Mouse (Mus musculus) bone marrow, adult 2 months (tissue): ENCODE results near the gene Pakap. TPM values are rescaled to one million over a fixed set of nuclear protein-coding genes. Genes with fewer than 3 reads are reported as not detected.

Source experiments
- H3K27ac ChIP-seq: fragments of 200-500 bp; 2 replicates; pipeline ENCODE4 v1.5.1; 2012; ENCODE audit warnings: low read depth, mild to moderate bottlenecking, control low read depth, inconsistent platforms, low read length; ENCODE audit not compliant: control insufficient read depth, poor library complexity, insufficient read depth
- H3K4me1 ChIP-seq: fragments of 200-500 bp; 2 replicates; pipeline ENCODE4 v1.6.1; 2011; ENCODE audit warnings: low read length; ENCODE audit not compliant: control insufficient read depth, insufficient read depth
- H3K4me3 ChIP-seq: fragments of 200-500 bp; replicated peaks from 2 replicates; pipeline ENCODE3; 2011; ENCODE audit warnings: mild to moderate bottlenecking, low read depth, low read length, control low read depth; ENCODE audit not compliant: control insufficient read depth
- CTCF ChIP-seq: fragments of 200-500 bp; IDR thresholded peaks from 2 replicates; pipeline ENCODE4 v1.5.1; 2011; ENCODE audit warnings: low read length, control low read depth; ENCODE audit not compliant: control insufficient read depth, insufficient read depth
- POLR2A ChIP-seq: fragments of 200-500 bp; IDR thresholded peaks from 2 replicates; pipeline ENCODE4 v1.6.1; 2011; ENCODE audit warnings: low read depth, mild to moderate bottlenecking, control low read depth, low read length, borderline replicate concordance; ENCODE audit not compliant: control insufficient read depth
- WGBS: fragments of 180-500 bp; shearing (Covaris S2); methylation state at CpG from one replicate; pipeline ENCODE4 v1.1.7; 2018; 5-methylcytosine and 5-hydroxymethylcytosine counted together
- polyA plus RNA-seq: library from polyadenylated mRNA; stranded (reverse); fragments of >200 nt; gene quantifications from 2 replicates; pipeline ENCODE4 v1.2.4, GENCODE M21; 2011; ENCODE audit warnings: low replicate concordance; ENCODE audit not compliant: missing spikeins, insufficient read depth, insufficient read length

The Pakap gene
- polyA plus RNA-seq, 1 experiment, result 1.9 TPM

DNA sequence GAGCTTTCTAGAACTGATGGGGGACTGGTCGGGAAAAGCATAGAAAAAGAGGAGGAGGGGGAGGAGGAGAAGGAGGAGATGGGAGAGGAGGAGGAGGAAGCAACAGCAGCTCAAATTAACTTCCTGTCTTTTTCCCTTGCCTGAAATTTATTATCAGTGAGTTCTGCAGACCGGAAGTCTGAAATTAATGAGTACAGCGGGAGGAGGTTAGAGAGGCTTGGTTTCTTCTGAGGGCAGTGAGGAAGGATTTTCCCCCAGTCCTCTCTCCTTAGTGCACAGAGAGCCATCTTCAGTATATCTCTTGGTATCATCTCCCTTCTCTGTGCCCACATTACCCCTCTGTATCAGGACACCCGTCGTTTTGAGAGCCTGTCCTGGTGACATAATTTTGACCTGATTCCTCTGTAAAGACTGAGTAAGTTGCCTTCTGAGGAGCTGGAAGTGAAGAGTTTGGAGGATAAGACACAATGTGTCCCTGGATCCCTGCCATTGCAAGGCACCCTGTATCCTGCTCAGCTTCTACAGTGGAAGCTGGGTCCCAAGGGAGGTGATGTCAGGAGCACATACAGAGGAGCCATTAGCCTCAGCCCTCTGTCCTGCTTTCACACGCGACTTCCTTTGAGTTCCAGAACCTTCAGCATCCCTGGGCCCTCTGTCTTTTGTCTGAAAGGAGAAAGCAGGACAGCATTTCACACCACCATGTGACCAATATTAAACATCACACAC, 19.1 kb downstream of the Pakap start:
- WGBS, result 36% methylated on average over 7 of the region's 7 CpGs
- H3K27ac ChIP-seq, result no peak overlapping the region
- H3K4me3 ChIP-seq, result no peak overlapping the region
- TF ChIP-seq POLR2A (no peak), CTCF (no peak)
- no peaks in the 10 kb centered on the region for H3K4me1 ChIP-seq

DNA sequence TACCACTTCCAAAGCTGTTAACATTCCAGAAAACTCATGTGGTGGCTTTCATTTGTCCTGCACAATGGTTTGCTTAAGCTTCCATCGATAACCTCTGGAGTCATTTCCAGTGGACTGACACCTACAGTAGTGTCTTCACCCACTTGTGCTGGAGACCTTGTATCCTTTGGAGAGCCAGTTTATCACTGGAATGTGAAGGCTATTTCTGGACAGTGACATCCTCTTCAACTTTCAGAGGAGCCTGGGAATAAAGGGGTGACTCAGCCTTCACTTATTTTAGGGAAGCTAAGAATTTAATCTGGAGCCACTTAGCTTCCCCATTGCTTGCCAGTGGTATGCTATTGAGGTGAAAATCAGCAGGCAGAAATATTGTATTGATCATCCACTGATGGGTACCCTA, 20.4 kb downstream of the Pakap start:
- H3K27ac ChIP-seq, result no peak overlapping the region
- no peak for TF ChIP-seq POLR2A
- TF ChIP-seq CTCF, result no peak
- WGBS, result 87% methylated on average over 1 of the region's 1 CpGs
- no peak overlapping the region for H3K4me3 ChIP-seq
- no peaks in the 10 kb centered on the region for H3K4me1 ChIP-seq

DNA sequence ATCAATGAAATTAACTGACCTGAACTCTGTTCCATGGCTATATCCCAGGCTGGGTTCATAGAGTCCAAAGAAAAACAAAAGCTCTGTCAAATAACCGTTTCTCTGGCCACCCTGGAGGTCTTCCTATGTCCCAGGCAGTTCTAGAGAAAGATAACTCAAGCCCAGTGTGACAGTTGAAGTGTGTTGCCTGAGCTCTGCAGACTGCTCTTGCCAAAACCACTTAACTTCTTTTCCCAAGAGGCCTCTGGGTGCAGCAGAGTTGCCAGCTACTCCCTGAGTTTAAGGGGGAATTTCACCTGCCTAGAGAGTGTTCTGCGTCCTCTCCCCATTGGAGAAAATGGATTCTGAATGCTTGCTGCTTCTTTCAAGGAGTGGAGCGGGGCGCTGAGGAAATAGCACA, 24.8 kb downstream of the Pakap start:
- no peak for TF ChIP-seq CTCF
- TF ChIP-seq POLR2A, result no peak
- Histone ChIP-seq H3K4me3 (no peak overlapping the region), H3K27ac (no peak overlapping the region; the same call in 1 of the 2 replicates), H3K4me1 (no peaks in the 10 kb centered on the region)
- WGBS, result 82% methylated on average over 4 of the region's 4 CpGs

DNA sequence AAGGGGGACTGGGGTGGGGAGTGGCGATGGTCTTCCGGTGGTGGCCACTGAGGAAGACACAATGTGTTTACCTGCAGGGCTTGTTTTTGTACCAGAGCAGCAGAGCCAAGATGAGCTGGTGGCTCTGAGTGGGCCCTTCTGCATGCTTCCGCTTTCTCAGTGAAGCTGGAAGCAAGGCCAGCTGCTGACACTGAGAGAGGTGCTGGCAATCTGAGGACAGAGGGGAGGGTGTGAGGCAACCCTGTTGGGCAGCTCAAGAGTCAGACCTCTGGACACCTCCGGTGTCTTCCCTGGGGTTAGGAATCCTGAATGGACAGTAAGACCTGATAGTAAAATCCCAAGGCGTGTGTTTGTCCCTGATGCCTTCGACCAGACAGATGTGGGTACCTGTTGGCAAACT, 32.0 kb downstream of the Pakap start:
- WGBS, result 78% methylated on average over 6 of the region's 6 CpGs
- no peak overlapping the region for H3K27ac ChIP-seq
- no peak overlapping the region for H3K4me3 ChIP-seq
- TF ChIP-seq CTCF (no peak), POLR2A (no peak)
- no peaks in the 10 kb centered on the region for H3K4me1 ChIP-seq

DNA sequence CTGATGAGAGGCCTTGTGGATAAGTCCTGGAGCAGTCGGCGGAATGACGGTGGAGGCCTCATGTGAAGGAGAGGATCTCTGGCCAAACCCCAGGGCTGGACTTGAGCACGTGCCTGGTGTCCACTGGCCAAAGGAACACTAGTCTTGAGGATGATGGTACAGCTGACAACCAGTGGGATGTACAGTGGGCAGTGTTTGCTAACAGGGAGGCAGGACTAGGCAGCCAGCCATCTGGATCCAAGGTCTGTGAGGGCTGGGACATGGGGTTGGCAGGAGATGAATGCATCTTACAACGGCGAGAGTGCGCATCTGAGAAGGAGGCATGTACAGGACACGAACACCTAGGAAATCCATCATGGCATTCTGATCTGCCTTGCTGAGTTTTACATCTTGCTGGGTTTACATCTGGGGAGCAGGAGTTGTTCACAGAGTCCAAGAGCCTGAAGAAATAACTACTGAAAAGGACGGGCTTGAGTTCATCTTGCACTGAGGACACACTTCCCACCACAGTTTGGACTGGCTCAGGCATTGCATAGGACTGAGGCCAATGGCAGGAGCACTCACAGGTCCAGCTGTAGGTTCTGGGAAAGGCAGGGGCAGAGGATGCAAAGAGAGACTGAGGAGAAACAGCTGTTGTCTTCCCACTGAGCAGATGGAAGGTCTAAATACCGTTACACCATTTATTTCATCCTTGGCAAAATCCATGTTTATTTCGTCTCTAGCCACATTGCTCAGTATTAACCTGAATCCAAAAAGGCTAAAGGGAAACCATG, 32.9 kb downstream of the Pakap start:
- no peak for TF ChIP-seq CTCF
- no peak for TF ChIP-seq POLR2A
- 86% methylated on average over 11 of the region's 11 CpGs for WGBS

DNA sequence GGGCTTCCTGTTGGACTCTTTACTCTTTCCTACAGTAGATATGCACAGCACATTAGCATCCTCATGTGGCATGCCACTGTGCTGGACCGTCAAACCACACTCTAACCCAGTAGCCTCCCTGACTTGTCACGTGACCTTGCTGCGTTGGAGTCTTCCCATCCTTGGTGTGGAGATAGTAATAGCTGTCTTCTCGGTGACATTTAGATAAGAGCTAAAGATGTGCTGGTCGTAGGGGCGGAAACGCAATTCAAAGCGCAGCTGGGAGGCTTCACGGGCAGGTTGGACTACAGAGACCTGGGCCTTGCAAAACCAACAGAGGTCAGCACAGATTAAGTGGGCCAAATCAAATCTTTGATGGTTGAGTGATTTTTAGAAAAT, 33.5 kb downstream of the Pakap start:
- H3K4me3 ChIP-seq, result no peak overlapping the region
- H3K4me1 ChIP-seq, result no peaks in the 10 kb centered on the region
- TF ChIP-seq POLR2A, result no peak
- no peak for TF ChIP-seq CTCF
- H3K27ac ChIP-seq, result no peak overlapping the region
- 80% methylated on average over 9 of the region's 9 CpGs for WGBS

More for the DNA sequence above, 32.9 kb downstream of the Pakap start:
- H3K4me1 ChIP-seq, result no peaks in the 10 kb centered on the region
- no peak overlapping the region for H3K27ac ChIP-seq
- no peak overlapping the region for H3K4me3 ChIP-seq

DNA sequence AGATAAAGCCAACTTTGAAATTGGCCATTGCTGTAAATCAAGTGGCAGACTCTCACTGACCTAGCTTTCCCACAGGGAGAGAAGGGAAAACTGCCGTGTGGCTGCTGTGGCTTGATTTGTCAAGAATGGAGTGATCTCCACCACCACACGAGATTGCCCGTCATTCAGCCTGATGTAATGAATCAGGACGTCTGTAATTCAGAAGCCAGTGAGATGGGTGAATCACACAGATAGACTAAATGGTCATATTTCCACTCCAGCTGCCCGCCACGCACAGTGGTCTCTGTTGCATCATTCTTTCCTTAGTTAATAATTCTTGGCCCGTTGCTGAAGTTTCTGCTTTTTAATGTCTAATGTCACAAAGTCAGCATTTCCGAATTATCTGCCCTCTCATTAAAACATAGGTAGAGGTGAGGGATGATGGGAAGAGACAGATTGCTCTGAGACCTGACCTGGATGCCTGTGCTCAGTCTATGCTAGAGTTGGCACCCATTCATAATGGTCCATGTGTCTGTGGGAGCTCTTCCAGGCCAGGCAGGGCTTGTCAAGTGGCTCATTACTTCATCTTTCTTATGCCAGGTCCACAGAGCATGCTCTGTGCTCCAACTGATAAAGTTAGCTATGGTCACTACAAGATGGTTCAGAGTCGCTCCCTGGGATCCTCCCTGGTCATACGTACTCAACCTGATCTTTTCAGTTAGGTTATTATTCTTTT, 34.1 kb downstream of the Pakap start:
- no peak for TF ChIP-seq POLR2A
- TF ChIP-seq CTCF, result no peak
- 76% methylated on average over 10 of the region's 10 CpGs for WGBS
- Histone ChIP-seq H3K4me3 (no peak overlapping the region), H3K4me1 (no peaks in the 10 kb centered on the region), H3K27ac (no peak overlapping the region)

DNA sequence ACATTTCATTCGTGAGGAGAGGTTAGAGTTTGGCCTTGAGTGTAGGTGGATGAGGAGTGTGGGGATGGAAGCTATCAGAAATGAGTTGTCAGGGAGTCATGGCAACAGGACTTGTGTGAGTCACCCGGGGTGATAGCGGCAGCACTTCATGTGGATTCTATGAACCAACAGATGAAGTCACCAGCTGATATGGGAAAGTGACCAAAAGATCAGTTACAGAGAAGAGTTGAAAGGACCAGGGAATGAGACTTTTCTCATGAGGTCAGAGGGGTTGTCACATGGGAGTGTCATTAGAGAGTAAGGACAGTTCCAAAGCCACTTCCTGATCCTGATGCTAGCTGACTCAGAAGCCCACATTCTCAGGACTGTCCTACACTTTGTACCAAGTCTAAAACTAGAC, 38.3 kb downstream of the Pakap start:
- Histone ChIP-seq H3K4me1 (no peaks in the 10 kb centered on the region), H3K4me3 (no peak overlapping the region), H3K27ac (no peak overlapping the region)
- WGBS, result 68% methylated on average over 3 of the region's 3 CpGs
- TF ChIP-seq CTCF (no peak), POLR2A (no peak)

DNA sequence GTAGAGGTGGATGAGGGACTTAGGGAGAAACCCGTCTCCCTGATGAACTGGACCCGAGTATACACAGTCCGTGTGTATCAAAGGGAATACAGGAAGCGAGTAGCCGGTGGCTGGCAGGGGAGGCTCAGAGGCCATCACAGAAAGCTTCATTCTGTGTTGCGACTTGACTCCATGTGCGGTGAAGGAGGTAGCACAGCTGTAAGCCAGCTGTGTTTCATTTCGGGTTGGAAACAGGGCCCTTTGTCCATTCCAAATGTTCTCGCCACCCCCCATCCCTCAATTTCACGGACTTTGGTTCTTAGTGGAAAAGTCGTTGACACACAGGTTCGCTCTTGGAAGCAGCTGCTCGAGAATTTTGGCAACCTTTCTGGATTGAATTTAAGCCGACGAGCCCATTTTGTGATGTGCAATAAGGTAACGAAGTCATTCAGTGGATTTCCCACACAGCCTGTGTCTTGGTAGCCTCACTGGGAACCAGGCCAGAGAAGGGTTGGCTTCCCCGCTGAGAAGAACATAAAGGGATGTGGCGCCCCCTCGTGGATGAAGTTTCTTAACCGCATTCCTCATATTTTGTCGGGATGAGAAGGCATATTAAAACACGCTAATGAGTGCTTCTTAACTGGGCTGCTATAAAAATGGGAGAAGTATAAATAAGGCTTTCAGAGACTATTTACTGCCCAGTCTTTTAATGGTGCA, 39.4 kb downstream of the Pakap start:
- Histone ChIP-seq H3K27ac (no peak overlapping the region), H3K4me3 (no peak overlapping the region), H3K4me1 (no peaks in the 10 kb centered on the region)
- 49% methylated on average over 22 of the region's 22 CpGs for WGBS
- TF ChIP-seq CTCF (peak; percentile 41), POLR2A (no peak)
